Mouse (Mus musculus) NIH3T3 (cell line): ENCODE results near the gene Ccl4.

Source experiments
- DNase-seq: peaks from one replicate; pipeline ENCODE4 v3.0.0-alpha.2; 2012; ENCODE audit warnings: low read depth

The Ccl4 gene

GRCm38 (mm10) chr11:83662204-83662603 is at the start of gene Ccl4:
Gene Ccl4, plus strand, starts transcription at chr11:83662584.
- no peak for DNase-seq

GRCm38 (mm10) chr11:83616586-83616985 is 45.8 kb upstream of the Ccl4 start:
- DNase-seq: peak; percentile 34

GRCm38 (mm10) chr11:83618238-83618637 is 44.1 kb upstream of the Ccl4 start:
- DNase-seq: no peak

GRCm38 (mm10) chr11:83619037-83619436 is 43.3 kb upstream of the Ccl4 start:
- DNase-seq: no peak

- DNase-seq: peak; percentile 53
These were observed 38.8 kb upstream of the Ccl4 start for GRCm38 (mm10) chr11:83623586-83623985.

- DNase-seq: no peak
These were observed 33.6 kb upstream of the Ccl4 start for GRCm38 (mm10) chr11:83628808-83629207.

- peak; percentile 43 for DNase-seq
These were observed 31.8 kb upstream of the Ccl4 start for GRCm38 (mm10) chr11:83630630-83631029.

GRCm38 (mm10) chr11:83631065-83631464 is 31.3 kb upstream of the Ccl4 start:
- DNase-seq: no peak

- peak; percentile 82 for DNase-seq
These were observed 29.6 kb upstream of the Ccl4 start for GRCm38 (mm10) chr11:83632744-83633143.

- DNase-seq: no peak
These were observed 28.0 kb upstream of the Ccl4 start for GRCm38 (mm10) chr11:83634425-83634824.

- DNase-seq: peak; percentile 40
These were observed 27.5 kb upstream of the Ccl4 start for GRCm38 (mm10) chr11:83634898-83635297.

- DNase-seq: no peak
These were observed 25.6 kb upstream of the Ccl4 start for GRCm38 (mm10) chr11:83636742-83637235.

GRCm38 (mm10) chr11:83638934-83639333 is 23.4 kb upstream of the Ccl4 start:
- no peak for DNase-seq

GRCm38 (mm10) chr11:83639533-83639932 is 22.9 kb upstream of the Ccl4 start:
- DNase-seq: peak; percentile 49

GRCm38 (mm10) chr11:83640141-83640540 is 22.2 kb upstream of the Ccl4 start:
- no peak for DNase-seq

GRCm38 (mm10) chr11:83641216-83641615 is 21.2 kb upstream of the Ccl4 start:
- DNase-seq: no peak

- no peak for DNase-seq
These were observed 16.9 kb upstream of the Ccl4 start, which contains the start of gene Rpl9-ps1 for GRCm38 (mm10) chr11:83645521-83645920. Gene Rpl9-ps1, minus strand, starts transcription at chr11:83645621.

GRCm38 (mm10) chr11:83646356-83647149 is 15.8 kb upstream of the Ccl4 start:
- DNase-seq: peak; percentile 48

GRCm38 (mm10) chr11:83649305-83649841 is 13.0 kb upstream of the Ccl4 start, which contains the start of gene Ccl3:
Gene Ccl3, minus strand, starts transcription at chr11:83649355.
- DNase-seq: no peak

GRCm38 (mm10) chr11:83654606-83655005 is 7.8 kb upstream of the Ccl4 start:
- no peak for DNase-seq

GRCm38 (mm10) chr11:83657508-83657907 is 4.9 kb upstream of the Ccl4 start:
- no peak for DNase-seq

- no peak for DNase-seq
These were observed 3.6 kb upstream of the Ccl4 start for GRCm38 (mm10) chr11:83658797-83659196.

GRCm38 (mm10) chr11:83663532-83663931 is 1.1 kb downstream of the Ccl4 start:
- DNase-seq: no peak
